Comparison of ENCODE assay signal across 12 mouse cellular contexts in the genomic region with DNA sequence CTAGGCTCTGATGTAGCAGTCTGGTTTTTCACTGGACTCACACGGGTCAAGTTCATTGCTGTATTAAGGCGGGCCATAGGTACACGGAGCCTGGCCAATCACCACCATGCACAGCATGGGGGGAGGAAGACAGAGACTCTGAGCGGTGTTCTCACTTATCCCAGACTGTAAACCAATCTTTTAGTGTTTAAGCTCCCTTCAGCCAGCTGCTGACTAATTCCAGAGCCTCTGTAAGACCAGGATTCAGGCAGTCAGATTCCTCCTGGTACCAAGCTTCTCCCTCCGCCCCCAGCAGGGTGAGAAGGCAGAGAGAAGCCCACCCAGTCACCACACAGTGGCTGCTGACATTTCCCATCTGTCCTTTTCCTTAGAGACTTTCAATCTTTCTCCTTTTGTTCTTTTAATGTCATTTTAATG. TPM values are rescaled to one million over a fixed set of nuclear protein-coding genes. Genes with fewer than 3 reads are reported as not detected.
A peak's percentile ranks its signal among the peaks of the same experiment; 100 is the strongest.
DNase-seq lines count a peak whose midpoint lies in the region; ATAC-seq and TF ChIP-seq lines count a peak whose summit lies in the region.
"Had no signal": no experiment of that assay in that cellular context is flagged by ENCODE, and none has a peak within 500 bp of the region (broad histone marks: within the 10 kb centered on the region; RNA-seq: fewer than 3 reads in every experiment).

No protein-coding gene starts in this region.

- peak; percentile 62; the same call in 1 of the 2 replicates for ATAC-seq in kidney, embryonic 14.5 days (ENCODE audit: low FRiP score, low TSS enrichment)
- no peak for ATAC-seq in neural tube, embryonic 11.5 days (ENCODE audit: insufficient read depth, low FRiP score, low TSS enrichment)
- peak; percentile 58 for ATAC-seq in hindbrain, postnatal 0 days
- ATAC-seq in stomach, postnatal 0 days (ENCODE audit: low FRiP score, low TSS enrichment), result peak; percentile 24; the same call in 1 of the 2 replicates
- no peak for ATAC-seq in forebrain, embryonic 13.5 days

- no peak overlapping the region for H3K27ac ChIP-seq in kidney, embryonic 14.5 days (ENCODE audit: low read depth, low read length)
- no peak overlapping the region for H3K27ac ChIP-seq in neural tube, embryonic 11.5 days (ENCODE audit: low read depth, low read length)
- H3K27ac ChIP-seq in hindbrain, postnatal 0 days, result no peak overlapping the region
- H3K27ac ChIP-seq in stomach, postnatal 0 days (replicated peaks), result no peak overlapping the region
- H3K27ac ChIP-seq in forebrain, embryonic 13.5 days, result no peak overlapping the region

- TF ChIP-seq EP300 in stomach, postnatal 0 days (optimal IDR thresholded peaks at IDR 0.05), result no peak

- intact Hi-C loops in gastrocnemius, postnatal 36 days (cut with DNase I), result no loop called here

- no peaks in the 10 kb centered on the region for H3K27me3 ChIP-seq in kidney, embryonic 14.5 days (ENCODE audit: control insufficient read depth, insufficient read depth, low read length)
- H3K27me3 ChIP-seq in neural tube, embryonic 11.5 days (ENCODE audit: control insufficient read depth, insufficient read depth, low read length), result no peaks in the 10 kb centered on the region
- H3K27me3 ChIP-seq in hindbrain, postnatal 0 days (ENCODE audit: insufficient read depth, low read length), result no peaks in the 10 kb centered on the region
- no peaks in the 10 kb centered on the region for H3K27me3 ChIP-seq in stomach, postnatal 0 days (ENCODE audit: control insufficient read depth, insufficient read depth, low read length)
- no peaks in the 10 kb centered on the region for H3K27me3 ChIP-seq in forebrain, embryonic 13.5 days

- H3K4me3 ChIP-seq in kidney, embryonic 14.5 days (ENCODE audit: low read length), result no peak overlapping the region
- H3K4me3 ChIP-seq in neural tube, embryonic 11.5 days (ENCODE audit: low read depth, low read length), result no peak overlapping the region
- H3K4me3 ChIP-seq in hindbrain, postnatal 0 days (ENCODE audit: low read length), result no peak overlapping the region
- H3K4me3 ChIP-seq in stomach, postnatal 0 days (ENCODE audit: low read depth, low read length), result no peak overlapping the region
- no peak overlapping the region for H3K4me3 ChIP-seq in forebrain, embryonic 13.5 days

- no peak for DNase-seq in kidney, adult 9 months
- peak; percentile 12 for DNase-seq in neural tube, embryonic 11.5 days (ENCODE audit: low spot score)
- DNase-seq in neural tube, embryonic 10.5 days (ENCODE audit: extremely low spot score, low spot score), result no peak
- DNase-seq in hindbrain, postnatal 0 days (ENCODE audit: low spot score), result no peak
- DNase-seq in stomach, postnatal 0 days (ENCODE audit: low spot score), result no peak
- DNase-seq in gastrocnemius, postnatal 36 days, result no peak
- DNase-seq: adrenal gland, postnatal 36 days; cerebellum, adult 2 months; heart, adult 11 months; heart, postnatal 4 days had no signal

- no peaks in the 10 kb centered on the region for H3K4me1 ChIP-seq in kidney, embryonic 14.5 days (ENCODE audit: control insufficient read depth, insufficient read depth, low read length)
- no peaks in the 10 kb centered on the region for H3K4me1 ChIP-seq in neural tube, embryonic 11.5 days (ENCODE audit: control insufficient read depth, insufficient read depth, low read length)
- 0 out of 2 replicates have a peak, but pooled peaks cover 3% of the 10 kb centered on the region for H3K4me1 ChIP-seq in hindbrain, postnatal 0 days (ENCODE audit: insufficient read depth, low read length)
- no peaks in the 10 kb centered on the region for H3K4me1 ChIP-seq in stomach, postnatal 0 days (replicated peaks; ENCODE audit: control insufficient read depth, insufficient read depth)
- H3K4me1 ChIP-seq in forebrain, embryonic 13.5 days, result peaks cover 8% of the 10 kb centered on the region; the same call in 1 of the 2 replicates

- H3K9ac ChIP-seq in kidney, embryonic 14.5 days (ENCODE audit: low read depth, low read length), result no peak overlapping the region
- H3K9ac ChIP-seq in neural tube, embryonic 11.5 days (ENCODE audit: low read length), result no peak overlapping the region
- H3K9ac ChIP-seq in hindbrain, postnatal 0 days (replicated peaks; ENCODE audit: low read length), result no peak overlapping the region
- H3K9ac ChIP-seq in stomach, postnatal 0 days (ENCODE audit: low read length), result no peak overlapping the region
- H3K9ac ChIP-seq in forebrain, embryonic 13.5 days, result no peak overlapping the region

- H3K9me3 ChIP-seq in kidney, embryonic 14.5 days (ENCODE audit: control insufficient read depth, low read length), result no peaks in the 10 kb centered on the region
- H3K9me3 ChIP-seq in neural tube, embryonic 11.5 days (ENCODE audit: control insufficient read depth, low read length), result no peaks in the 10 kb centered on the region
- H3K9me3 ChIP-seq in hindbrain, postnatal 0 days (ENCODE audit: low read length), result no peaks in the 10 kb centered on the region
- H3K9me3 ChIP-seq in stomach, postnatal 0 days (ENCODE audit: control insufficient read depth, low read length), result no peaks in the 10 kb centered on the region
- H3K9me3 ChIP-seq in forebrain, embryonic 13.5 days (replicated peaks), result no peaks in the 10 kb centered on the region

- WGBS in kidney, embryonic 14.5 days, result 31% methylated on average over 5 of the region's 5 CpGs
- WGBS in neural tube, embryonic 11.5 days, result 42% methylated on average over 5 of the region's 5 CpGs
- 39% methylated on average over 5 of the region's 5 CpGs for whole genome bisulfite sequencing in hindbrain, postnatal 0 days
- 23% methylated on average over 5 of the region's 5 CpGs for WGBS in stomach, postnatal 0 days
- 57% methylated on average over 5 of the region's 5 CpGs for WGBS in forebrain, embryonic 13.5 days

- TF ChIP-seq CTCF in hindbrain, postnatal 0 days (IDR thresholded peaks at IDR 0.05; ENCODE audit: low read depth), result no peak
- no peak for TF ChIP-seq CTCF in stomach, postnatal 0 days (IDR thresholded peaks at IDR 0.05; ENCODE audit: low read depth)

- no peaks in the 10 kb centered on the region for H3K36me3 ChIP-seq in kidney, embryonic 14.5 days (ENCODE audit: control insufficient read depth, insufficient read depth, low read length)
- H3K36me3 ChIP-seq in neural tube, embryonic 11.5 days (ENCODE audit: control insufficient read depth, insufficient read depth, low read length), result no peaks in the 10 kb centered on the region
- no peaks in the 10 kb centered on the region for H3K36me3 ChIP-seq in hindbrain, postnatal 0 days (ENCODE audit: insufficient read depth, low read length)
- H3K36me3 ChIP-seq in stomach, postnatal 0 days (ENCODE audit: control insufficient read depth, insufficient read depth, low read length), result no peaks in the 10 kb centered on the region
- no peaks in the 10 kb centered on the region for H3K36me3 ChIP-seq in forebrain, embryonic 13.5 days (ENCODE audit: poor library complexity, severe bottlenecking)

- H3K4me2 ChIP-seq in kidney, embryonic 14.5 days (replicated peaks; ENCODE audit: low read depth, low read length), result no peak overlapping the region
- H3K4me2 ChIP-seq in neural tube, embryonic 11.5 days (ENCODE audit: low read depth), result no peak overlapping the region
- H3K4me2 ChIP-seq in hindbrain, postnatal 0 days (ENCODE audit: low read depth, low read length), result no peak overlapping the region
- H3K4me2 ChIP-seq in stomach, postnatal 0 days (replicated peaks; ENCODE audit: low read depth), result no peak overlapping the region
- H3K4me2 ChIP-seq in forebrain, embryonic 13.5 days, result no peak overlapping the region

RNA-seq across cellular contexts. Expression of a gene that starts 22.9 kb away (rescaled TPM):
- polyA plus RNA-seq in kidney, embryonic 14.5 days (2014; fragmentation: Nextera tagmentation; extraction: Ambion mirVana), result 11.2 and 12.7 TPM in 2 replicates
- polyA plus RNA-seq in neural tube, embryonic 11.5 days (2014; fragmentation: Nextera tagmentation; extraction: Ambion mirVana), result 13.1 and 14.2 TPM in 2 replicates
- 18.4 and 19.3 TPM in 2 replicates for total RNA-seq in hindbrain, postnatal 0 days (2014; rRNA removed)
- polyA plus RNA-seq in hindbrain, postnatal 0 days (2015; fragmentation: Nextera tagmentation; extraction: Ambion mirVana), result 10.2 and 10.5 TPM in 2 replicates
- 8.4 TPM in 2 replicates for polyA plus RNA-seq in stomach, postnatal 0 days (2015; fragmentation: Nextera tagmentation; extraction: Ambion mirVana)
- total RNA-seq in gastrocnemius, postnatal 36 days (2021), result 1 to 10 TPM; 2.2 to 2.4 TPM
- polyA plus RNA-seq in forebrain, embryonic 13.5 days (2015; fragmentation: Nextera tagmentation; extraction: Ambion mirVana), result 10.1 and 10.6 TPM in 2 replicates

Comparison
In these comparisons a context has a peak if more than half of its experiments do, and no peak if none do; other contexts are left out.
1. ATAC-seq: peak in kidney, embryonic 14.5 days (single experiment), hindbrain, postnatal 0 days (single experiment) and stomach, postnatal 0 days (single experiment); none in neural tube, embryonic 11.5 days (single experiment) and forebrain, embryonic 13.5 days (single experiment).